Mouse (Mus musculus) midbrain, embryonic 11.5 days (tissue): ENCODE results near the gene Rab3c. TPM values are rescaled to one million over a fixed set of nuclear protein-coding genes. Genes with fewer than 3 reads are reported as not detected.

Experiments
- ATAC-seq: fragments of 200-750 bp; cut with Nextera tagmentation; 2 replicates; pipeline ENCODE4 v1.8.0; 2017; ENCODE audit warnings: moderate TSS enrichment, moderate library complexity; ENCODE audit not compliant: low FRiP score
- DNase-seq: peaks from one replicate; pipeline ENCODE4 v3.0.0; 2015; ENCODE audit warnings: low spot score; ENCODE audit errors: missing footprints
- H3K27ac ChIP-seq: fragments of 300-500 bp; sonication (generic); 2 replicates; pipeline ENCODE4 v1.5.1; 2014; ENCODE audit warnings: low read depth, low read length
- H3K27me3 ChIP-seq: fragments of 300-500 bp; sonication (generic); 2 replicates; pipeline ENCODE4 v1.6.1; 2014; ENCODE audit warnings: mild to moderate bottlenecking, low read length, moderate library complexity, mixed read lengths; ENCODE audit not compliant: control insufficient read depth, insufficient read depth
- H3K36me3 ChIP-seq: fragments of 300-500 bp; sonication (generic); 2 replicates; pipeline ENCODE4 v1.6.1; 2014; ENCODE audit warnings: mild to moderate bottlenecking, low read length, moderate library complexity, mixed read lengths; ENCODE audit not compliant: control insufficient read depth, insufficient read depth
- H3K4me1 ChIP-seq: fragments of 300-500 bp; sonication (generic); 2 replicates; pipeline ENCODE4 v1.6.1; 2014; ENCODE audit warnings: low read length; ENCODE audit not compliant: control insufficient read depth, insufficient read depth
- H3K4me2 ChIP-seq: fragments of 300-500 bp; sonication (generic); 2 replicates; pipeline ENCODE4 v1.6.1; 2014; ENCODE audit warnings: mild to moderate bottlenecking, moderate library complexity
- H3K4me3 ChIP-seq: fragments of 300-500 bp; sonication (generic); 2 replicates; pipeline ENCODE4 v1.5.1; 2014; ENCODE audit warnings: low read depth, low read length
- H3K9ac ChIP-seq: fragments of 300-500 bp; sonication (generic); 2 replicates; pipeline ENCODE4 v1.6.1; 2014; ENCODE audit warnings: low read length
- H3K9me3 ChIP-seq: fragments of 300-500 bp; sonication (generic); 2 replicates; pipeline ENCODE4 v1.6.1; 2016; ENCODE audit warnings: low read length; ENCODE audit not compliant: control insufficient read depth
- WGBS: fragments of 180-500 bp; shearing (Covaris S2); extraction: QIAGEN DNeasy Blood & Tissue Kit; methylation state at CpG from one replicate; pipeline ENCODE4 v1.1.7; 2014; 5-methylcytosine and 5-hydroxymethylcytosine counted together
- polyA plus RNA-seq: library from polyadenylated mRNA; unstranded; fragments of >200 nt; fragmentation: Nextera tagmentation; extraction: Ambion mirVana; gene quantifications from 2 replicates; pipeline ENCODE4 v1.2.1, GENCODE M21; 2014

Gene Rab3c
- polyA plus RNA-seq, 1 experiment from 2014 or later, result 35.3 TPM

DNA sequence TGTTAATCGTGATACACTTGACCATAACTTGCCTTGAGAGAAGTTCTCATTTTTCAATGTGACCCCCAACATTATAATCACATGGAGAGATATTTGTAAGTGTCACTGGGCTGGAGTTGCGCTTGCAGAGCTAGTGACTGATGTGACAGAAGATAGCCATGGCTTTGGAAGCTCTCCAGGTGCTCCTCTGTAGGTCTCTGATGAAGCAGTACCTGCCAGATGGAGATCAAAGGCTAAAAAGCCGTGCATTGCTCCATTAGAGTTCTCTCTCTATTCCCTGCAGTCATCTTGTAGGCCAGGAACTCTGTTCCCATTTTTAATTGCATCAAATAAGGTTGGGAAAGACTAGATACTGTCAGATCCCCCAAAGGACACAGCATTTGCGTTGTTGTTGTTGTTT lies 112.2 kb downstream of the Rab3c start:
- no peak overlapping the region for H3K4me2 ChIP-seq
- no peak overlapping the region for H3K27ac ChIP-seq
- H3K27me3 ChIP-seq, result no peaks in the 10 kb centered on the region
- no peaks in the 10 kb centered on the region for H3K9me3 ChIP-seq
- DNase-seq, result no peak
- H3K36me3 ChIP-seq, result no peaks in the 10 kb centered on the region
- H3K4me1 ChIP-seq, result peaks cover 12% of the 10 kb centered on the region
- 86% methylated on average over 4 of the region's 4 CpGs for WGBS
- no peak overlapping the region for H3K9ac ChIP-seq
- ATAC-seq, result no peak
- no peak overlapping the region for H3K4me3 ChIP-seq

GRCm38 (mm10) chr13:110166622-110167330 lies 114.0 kb downstream of the Rab3c start:
- 87% methylated on average over 3 of the region's 3 CpGs for WGBS
- H3K27ac ChIP-seq, result no peak overlapping the region
- no peak overlapping the region for H3K4me3 ChIP-seq
- H3K9ac ChIP-seq, result no peak overlapping the region
- H3K4me1 ChIP-seq, result peaks cover 12% of the 10 kb centered on the region
- H3K36me3 ChIP-seq, result no peaks in the 10 kb centered on the region
- no peak overlapping the region for H3K4me2 ChIP-seq
- ATAC-seq, result peak; percentile 47; the same call in 1 of the 2 replicates
- H3K27me3 ChIP-seq, result no peaks in the 10 kb centered on the region
- H3K9me3 ChIP-seq, result no peaks in the 10 kb centered on the region
- no peak for DNase-seq

DNA sequence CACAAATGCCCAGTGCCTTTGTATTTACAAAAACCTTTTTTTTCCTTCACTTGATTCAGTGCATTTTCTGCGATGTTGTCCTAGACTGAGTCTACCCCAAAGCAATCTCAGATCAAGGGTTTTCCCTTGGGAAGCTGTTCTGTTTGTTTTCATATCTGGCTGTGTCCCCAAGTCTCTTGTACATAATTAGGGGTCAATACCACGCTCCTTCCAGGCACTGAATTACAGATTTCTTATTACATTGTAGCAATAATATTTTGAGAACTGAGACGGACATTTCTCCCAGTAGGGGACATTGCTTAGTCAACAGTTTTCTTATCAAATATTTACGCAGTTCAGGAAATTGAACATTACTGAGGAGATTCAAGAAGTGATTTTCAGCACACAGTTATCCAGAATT lies 120.8 kb downstream of the Rab3c start:
- Histone ChIP-seq H3K36me3 (no peaks in the 10 kb centered on the region), H3K9ac (no peak overlapping the region), H3K27me3 (no peaks in the 10 kb centered on the region), H3K4me2 (no peak overlapping the region), H3K4me3 (no peak overlapping the region), H3K27ac (no peak overlapping the region), H3K4me1 (no peaks in the 10 kb centered on the region; the same call in 1 of the 2 replicates), H3K9me3 (no peaks in the 10 kb centered on the region)
- no peak for DNase-seq
- ATAC-seq, result no peak
- WGBS, result 69% methylated on average over 4 of the region's 4 CpGs

- DNase-seq, result no peak
- no peak overlapping the region; the same call in 1 of the 2 replicates for H3K27ac ChIP-seq
- WGBS, result 74% methylated on average over 7 of the region's 7 CpGs
Measured at GRCm38 (mm10) chr13:110158588-110159519, 121.9 kb downstream of the Rab3c start.

DNA sequence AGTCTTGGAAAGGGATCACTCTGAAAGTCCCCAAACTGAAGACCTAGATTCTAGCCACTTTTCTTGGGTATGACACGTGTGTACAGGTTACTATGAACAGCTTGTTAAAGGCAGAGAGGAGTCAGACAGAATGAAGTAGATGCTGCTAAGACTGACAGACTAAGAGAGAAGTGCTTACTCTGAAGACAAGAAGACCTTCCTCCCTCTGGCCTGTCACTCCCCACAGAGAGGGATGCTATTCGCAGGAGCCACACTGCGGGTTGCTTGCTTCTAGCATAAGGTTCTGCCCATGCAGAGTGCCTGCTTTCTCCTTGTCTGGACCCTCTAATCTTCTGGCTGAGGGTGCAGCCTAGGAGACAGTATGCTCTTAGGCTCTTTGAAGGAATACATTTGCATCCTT lies 135.3 kb downstream of the Rab3c start:
- no peak overlapping the region for H3K4me2 ChIP-seq
- no peak overlapping the region for H3K4me3 ChIP-seq
- DNase-seq (no peak), ATAC-seq (no peak)
- H3K9ac ChIP-seq, result no peak overlapping the region
- H3K9me3 ChIP-seq, result no peaks in the 10 kb centered on the region
- H3K27me3 ChIP-seq, result no peaks in the 10 kb centered on the region
- no peaks in the 10 kb centered on the region for H3K36me3 ChIP-seq
- WGBS, result 56% methylated on average over 3 of the region's 3 CpGs
- H3K27ac ChIP-seq, result 0 out of 2 replicates have a peak overlapping the region, but pooled peaks have one; percentile 40
- peaks cover 4% of the 10 kb centered on the region; the same call in 1 of the 2 replicates for H3K4me1 ChIP-seq

More at GRCm38 (mm10) chr13:110158588-110159519, 121.9 kb downstream of the Rab3c start:
- Histone ChIP-seq H3K4me3 (no peak overlapping the region), H3K4me2 (no peak overlapping the region), H3K36me3 (no peaks in the 10 kb centered on the region), H3K4me1 (no peaks in the 10 kb centered on the region; the same call in 1 of the 2 replicates), H3K9ac (no peak overlapping the region), H3K27me3 (no peaks in the 10 kb centered on the region), H3K9me3 (no peaks in the 10 kb centered on the region)
- ATAC-seq, result 0 out of 2 replicates have a peak, but pooled peaks have one; percentile 26

GRCm38 (mm10) chr13:110145019-110145418 lies 135.8 kb downstream of the Rab3c start:
- DNase-seq (no peak), ATAC-seq (0 out of 2 replicates have a peak, but pooled peaks have one; percentile 30)
- H3K27ac ChIP-seq, result no peak overlapping the region
- H3K9ac ChIP-seq, result no peak overlapping the region
- no peaks in the 10 kb centered on the region for H3K36me3 ChIP-seq
- no peaks in the 10 kb centered on the region for H3K9me3 ChIP-seq
- no peaks in the 10 kb centered on the region for H3K27me3 ChIP-seq
- no peak overlapping the region for H3K4me2 ChIP-seq
- peaks cover 4% of the 10 kb centered on the region; the same call in 1 of the 2 replicates for H3K4me1 ChIP-seq
- WGBS, result 70% methylated on average over 8 of the region's 8 CpGs
- no peak overlapping the region for H3K4me3 ChIP-seq

DNA sequence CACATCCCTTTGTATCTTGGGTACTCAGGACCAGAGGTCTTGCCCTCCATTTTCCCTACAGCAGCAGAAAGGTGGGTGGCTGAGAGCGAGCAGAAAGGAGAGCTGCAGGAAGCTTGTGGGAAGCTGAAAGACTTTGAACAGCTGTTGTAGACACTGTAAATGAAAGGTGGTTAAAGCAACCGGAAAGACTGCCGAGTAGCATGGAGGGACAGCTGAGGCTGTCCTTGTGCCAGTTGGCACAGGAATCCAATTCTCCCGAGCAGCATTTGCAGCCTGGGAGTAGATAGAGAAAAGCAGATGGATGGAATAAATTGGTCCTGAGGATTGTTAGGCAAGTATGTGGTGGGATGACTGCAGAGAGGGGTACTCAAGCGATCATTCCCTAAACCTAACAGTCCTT lies 141.5 kb downstream of the Rab3c start:
- Histone ChIP-seq H3K4me3 (no peak overlapping the region), H3K4me2 (no peak overlapping the region), H3K27me3 (no peaks in the 10 kb centered on the region), H3K4me1 (no peaks in the 10 kb centered on the region), H3K9me3 (no peaks in the 10 kb centered on the region), H3K27ac (no peak overlapping the region), H3K36me3 (no peaks in the 10 kb centered on the region), H3K9ac (no peak overlapping the region)
- DNase-seq (no peak), ATAC-seq (no peak)
- 84% methylated on average over 5 of the region's 5 CpGs for WGBS

- H3K36me3 ChIP-seq, result no peaks in the 10 kb centered on the region
Measured at GRCm38 (mm10) chr13:110138644-110139043, 142.2 kb downstream of the Rab3c start.

More at GRCm38 (mm10) chr13:110138644-110139043, 142.2 kb downstream of the Rab3c start:
- DNase-seq (peak; percentile 74), ATAC-seq (no peak)
- no peaks in the 10 kb centered on the region for H3K9me3 ChIP-seq
- no peaks in the 10 kb centered on the region for H3K27me3 ChIP-seq
- no peaks in the 10 kb centered on the region for H3K4me1 ChIP-seq
- no peak overlapping the region for H3K4me3 ChIP-seq
- no peak overlapping the region for H3K27ac ChIP-seq
- no peak overlapping the region for H3K9ac ChIP-seq
- H3K4me2 ChIP-seq, result no peak overlapping the region
- WGBS, result 88% methylated on average over 5 of the region's 5 CpGs
